Mouse (Mus musculus) kidney, postnatal 14 days (tissue): ENCODE results near the gene Ints5.
"Not testable (repeated sequence)": the region's sequence is repeated elsewhere in the genome, so short reads cannot be mapped to it uniquely, and the experiment has no call there.

Experiments
- DNase-seq: peaks from one replicate; pipeline ENCODE4 v3.0.0; 2022; ENCODE audit warnings: mixed read lengths

The Ints5 gene

DNA sequence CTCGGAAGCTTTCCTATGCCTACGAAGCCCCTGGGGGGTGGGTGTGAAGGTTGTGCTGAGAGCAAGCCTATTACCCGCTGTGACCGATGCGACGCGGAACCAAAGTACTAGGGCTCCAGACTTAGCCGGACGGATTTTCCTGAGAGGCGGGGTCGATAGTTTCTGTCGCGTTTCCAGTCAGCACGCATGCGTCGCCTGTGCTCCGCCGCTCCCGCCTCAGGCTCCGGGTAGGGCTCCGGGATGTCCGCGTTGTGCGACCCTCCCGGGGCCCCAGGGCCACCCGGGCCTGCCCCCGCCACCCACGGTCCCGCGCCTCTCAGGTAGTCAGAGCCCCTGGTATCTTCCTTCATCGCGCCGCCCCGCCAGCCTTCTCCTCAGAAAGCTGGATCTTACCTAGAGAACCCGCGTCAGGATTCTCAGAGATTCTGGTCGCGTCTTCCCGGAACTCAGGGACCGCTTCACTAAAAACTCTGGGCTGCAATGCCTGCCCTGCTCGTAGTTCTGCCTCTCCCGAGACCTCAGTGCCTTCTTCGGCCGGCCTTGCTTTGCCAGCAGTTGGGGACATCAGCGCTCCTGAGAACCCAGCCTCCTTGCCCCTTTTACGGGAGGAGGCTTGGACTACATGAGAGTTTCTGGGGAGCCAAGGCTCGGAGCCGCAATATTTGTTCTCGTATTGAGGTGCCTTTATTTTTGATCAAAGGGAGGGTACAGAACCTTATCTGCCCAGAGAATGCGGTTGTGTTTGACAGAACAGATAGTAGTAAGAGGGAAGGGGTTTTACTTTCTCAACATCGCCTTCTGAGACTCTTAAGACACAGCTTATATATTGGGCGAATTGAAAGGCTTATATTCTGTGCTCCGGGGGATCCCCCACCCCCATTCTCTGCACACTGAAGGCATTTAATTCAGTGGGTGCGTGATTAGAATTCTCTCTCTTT lies at the start of gene Ints5:
Gene Ints5 (plus strand): TSS at position 177 of the 938 bp plus-strand sequence.
- peak; percentile 89 for DNase-seq

DNA sequence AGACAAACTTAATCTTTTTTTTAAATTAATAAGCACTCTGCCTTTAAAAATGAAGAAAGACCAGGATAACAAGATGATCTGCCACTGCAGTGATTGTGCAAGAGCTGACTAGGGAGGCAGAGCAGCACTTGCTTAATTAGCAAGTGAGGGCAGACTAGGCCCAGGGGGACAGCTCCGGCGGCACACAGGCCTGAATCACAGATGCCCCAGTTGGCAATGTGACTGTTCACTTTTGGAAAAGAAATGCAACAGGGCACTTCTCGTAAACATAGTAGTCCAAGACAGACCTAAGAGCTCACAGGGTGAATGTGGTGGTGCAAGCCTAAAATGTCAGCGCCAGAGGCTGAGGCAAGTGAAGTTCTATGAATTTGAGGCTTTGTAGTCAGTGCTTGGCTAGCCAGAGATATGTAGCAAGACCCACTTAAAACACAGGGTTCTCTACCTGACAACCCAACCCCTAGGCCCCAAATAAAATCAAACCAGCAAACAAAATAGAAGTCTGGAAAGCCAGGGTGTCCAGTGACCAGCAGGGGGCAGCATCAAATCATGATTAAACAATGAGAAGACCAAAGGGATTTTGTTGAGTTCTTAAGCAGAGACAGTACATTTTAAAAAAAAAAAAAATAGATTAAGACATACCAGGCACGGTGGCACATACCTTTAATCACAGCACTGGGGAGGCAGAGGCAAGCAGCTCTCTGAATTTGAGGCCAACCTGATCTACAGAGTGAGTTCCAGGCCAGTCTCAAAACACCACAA lies 48.3 kb upstream of the Ints5 start:
- peak; percentile 82 for DNase-seq

DNA sequence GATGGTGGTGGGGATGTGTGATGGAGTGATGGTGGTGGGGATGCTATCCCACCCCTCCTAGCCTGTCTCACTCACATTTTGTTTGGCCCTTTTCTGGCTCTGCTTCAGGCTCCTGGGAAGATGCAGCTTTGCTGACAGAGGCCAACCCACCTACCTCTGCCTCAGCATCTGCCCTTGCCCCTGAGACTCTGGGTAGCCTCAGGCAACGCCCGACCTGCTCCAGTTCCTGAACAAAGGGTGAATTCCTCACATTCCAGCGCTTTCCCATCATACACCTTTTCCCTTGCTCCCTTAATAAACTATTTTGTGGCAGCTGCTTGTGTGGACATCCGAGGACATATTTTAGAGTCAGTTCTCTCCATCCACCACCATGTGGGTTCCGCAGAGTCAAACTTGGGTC lies 44.4 kb upstream of the Ints5 start:
- DNase-seq = no peak

DNA sequence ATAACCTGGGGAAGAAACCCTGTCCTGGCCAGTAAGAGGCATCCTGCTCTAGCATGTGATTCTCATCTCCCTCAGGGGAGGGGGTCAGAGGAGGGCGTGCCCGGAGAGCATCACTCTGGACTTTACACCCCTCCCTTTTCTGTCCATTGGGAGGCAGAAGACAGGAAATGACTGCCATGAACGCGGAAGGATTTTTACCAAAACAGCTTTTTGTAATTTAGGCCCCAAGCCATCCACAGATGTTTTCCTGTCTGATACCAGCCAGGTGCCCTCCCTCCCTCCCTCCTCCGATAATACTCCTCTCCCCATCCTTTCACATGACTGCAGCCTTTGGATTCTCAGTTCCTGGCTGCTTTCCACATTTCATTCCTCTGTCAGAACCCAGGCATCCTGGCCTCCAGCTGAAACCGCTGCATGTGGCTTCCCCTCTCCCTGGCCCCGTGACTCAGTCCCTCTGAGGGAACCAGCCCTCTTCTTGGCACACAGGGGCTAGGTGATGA lies 42.4 kb upstream of the Ints5 start, which contains the start of gene Lrrn4cl:
Gene Lrrn4cl (plus strand): TSS at position 367 of the 500 bp plus-strand sequence.
- DNase-seq = no peak

DNA sequence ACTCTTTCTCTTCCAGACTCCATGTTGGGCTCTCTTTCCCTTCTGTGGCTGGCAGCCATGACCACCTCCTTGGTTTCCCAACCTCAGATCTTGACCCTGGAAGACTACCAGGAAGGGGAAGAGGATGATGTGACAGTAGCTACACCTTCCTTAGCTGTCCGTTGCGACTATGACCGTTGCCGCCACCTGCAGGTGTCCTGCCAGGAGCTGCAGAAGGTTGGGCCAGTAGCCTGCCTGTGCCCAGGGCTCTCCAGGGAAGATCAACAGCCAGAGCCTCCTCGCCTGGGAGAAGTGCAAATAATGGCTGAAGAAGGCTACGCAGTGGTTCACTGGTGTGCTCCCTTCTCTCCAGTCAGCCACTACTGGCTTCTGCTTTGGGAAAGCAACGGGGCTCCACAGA lies 41.2 kb upstream of the Ints5 start:
- no peak for DNase-seq

DNA sequence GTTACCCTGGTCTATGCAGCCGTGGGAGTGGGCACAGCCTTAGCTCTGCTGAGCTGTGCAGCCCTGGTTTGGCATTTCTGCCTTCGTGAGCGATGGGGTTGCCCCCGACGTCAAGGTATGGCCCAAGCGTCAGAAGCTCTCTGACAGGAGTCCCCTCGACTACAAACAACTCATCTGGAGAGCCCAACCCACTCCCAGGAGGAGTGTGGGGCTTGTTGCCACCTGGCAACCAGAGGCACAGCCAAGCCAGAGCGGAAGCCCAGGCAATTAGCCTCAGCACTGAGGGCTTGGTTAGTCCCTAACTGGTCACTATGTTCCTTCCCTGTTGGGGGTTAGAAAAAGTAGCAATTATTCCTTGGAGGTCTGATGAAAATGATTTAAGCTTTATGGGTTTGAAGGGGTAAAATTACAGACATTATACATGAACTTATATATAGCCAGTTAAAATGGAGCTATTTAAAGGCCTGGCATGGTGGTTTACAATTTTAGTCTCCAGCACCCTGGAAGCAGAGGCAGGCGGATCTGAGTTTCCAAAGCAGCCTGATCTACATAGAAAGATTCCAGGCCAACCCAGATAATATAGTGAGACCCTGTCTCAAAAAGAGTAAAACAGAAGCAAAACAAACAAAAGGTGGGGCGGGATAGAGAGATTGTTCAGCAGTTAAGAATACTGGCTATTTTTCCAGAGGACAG lies 40.4 kb upstream of the Ints5 start:
- DNase-seq = no peak

DNA sequence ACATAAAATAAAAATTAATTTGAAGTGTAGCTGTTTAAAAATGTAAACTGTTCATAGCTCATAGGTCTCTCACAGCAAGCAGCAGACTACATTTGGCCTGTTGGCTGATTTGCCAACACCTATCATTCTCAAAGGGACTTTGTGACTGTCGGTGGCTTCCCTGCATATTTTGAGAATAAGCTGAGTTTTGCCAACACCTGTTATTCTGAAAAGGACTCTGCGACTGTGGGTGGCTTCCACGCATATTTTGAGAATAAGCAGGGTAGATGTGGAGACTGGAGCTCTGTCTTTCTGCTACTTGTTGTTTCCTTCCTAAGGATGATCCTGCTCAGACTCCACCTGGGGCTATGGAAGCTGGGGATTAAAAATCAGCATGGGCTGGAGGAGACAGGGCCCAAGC lies 39.7 kb upstream of the Ints5 start:
- no peak for DNase-seq

DNA sequence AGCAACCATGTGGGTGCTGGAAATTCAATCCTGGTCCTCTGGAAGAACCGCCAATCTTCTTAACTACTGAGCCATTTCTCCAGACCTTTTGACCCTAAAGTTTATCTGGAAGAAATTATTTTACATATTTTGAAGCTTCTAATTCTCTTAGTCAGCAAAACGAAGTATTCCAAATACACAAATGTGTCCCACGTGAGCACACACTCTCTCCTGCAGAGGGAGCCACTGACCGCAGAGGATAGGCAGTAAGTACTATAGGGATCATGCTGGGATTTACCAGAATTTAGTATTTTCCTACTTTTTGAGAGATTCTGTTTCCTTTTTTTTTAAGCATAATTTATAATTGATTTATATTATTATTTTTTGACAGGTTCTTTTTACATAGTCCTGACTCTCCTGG lies 35.1 kb upstream of the Ints5 start:
- peak; percentile 58 for DNase-seq

DNA sequence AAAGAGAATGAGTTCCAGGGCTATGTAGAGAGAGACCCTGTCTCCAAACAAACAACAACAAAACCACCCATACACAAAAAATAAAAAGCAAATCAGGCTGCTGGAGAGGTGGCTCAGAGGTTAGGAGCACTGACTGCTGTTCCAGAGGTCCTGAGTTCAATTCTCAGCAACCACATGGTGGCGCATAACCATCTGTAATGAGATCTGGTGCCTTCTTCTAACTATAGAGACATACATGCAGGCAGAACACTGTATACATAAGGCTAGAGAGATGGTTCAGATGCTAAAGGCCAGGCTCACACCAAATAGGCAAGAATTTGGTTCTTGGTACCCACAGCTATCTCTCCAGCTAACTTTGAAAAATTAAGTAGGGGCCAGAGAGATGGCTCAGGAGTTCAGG lies 33.8 kb upstream of the Ints5 start:
- DNase-seq = no peak

DNA sequence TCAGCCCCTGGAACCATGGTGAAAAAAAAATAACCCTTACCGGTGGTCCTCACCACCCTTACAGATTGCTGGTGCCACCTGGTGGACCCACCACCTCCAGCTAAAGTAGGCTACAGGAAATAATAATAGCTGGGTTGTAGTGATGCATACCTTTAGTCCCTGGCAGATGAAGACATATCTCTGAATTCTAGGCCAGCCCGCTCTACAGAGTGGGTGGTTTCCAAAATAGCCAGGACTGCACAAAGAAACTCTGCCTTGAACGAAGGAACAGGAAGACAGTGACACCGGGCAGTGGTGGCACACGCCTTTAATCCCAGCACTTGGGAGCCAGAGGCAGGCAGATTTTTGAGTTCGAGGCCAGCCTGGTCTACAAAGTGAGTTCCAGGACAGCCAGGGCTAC lies 28.5 kb upstream of the Ints5 start:
- DNase-seq = no peak

DNA sequence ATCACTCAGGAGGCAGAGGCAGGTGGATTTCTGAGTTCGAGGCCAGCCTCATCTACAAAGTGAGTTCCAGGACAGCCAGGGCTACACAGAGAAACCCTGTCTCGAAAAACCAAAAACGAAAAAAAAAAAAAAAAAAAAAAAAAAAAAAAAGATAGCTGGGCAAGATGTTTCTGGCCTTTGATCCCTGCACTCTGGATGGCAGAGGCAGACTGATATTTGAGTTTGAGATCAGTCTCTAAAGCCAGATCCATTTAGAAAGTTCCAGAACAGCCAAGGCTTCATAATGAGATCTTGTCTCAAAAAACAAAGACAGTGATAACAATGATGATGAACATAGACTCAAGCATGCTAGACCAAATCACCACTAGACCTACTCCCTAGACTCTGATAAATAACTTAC lies 22.4 kb upstream of the Ints5 start:
- DNase-seq = not testable (repeated sequence)

DNA sequence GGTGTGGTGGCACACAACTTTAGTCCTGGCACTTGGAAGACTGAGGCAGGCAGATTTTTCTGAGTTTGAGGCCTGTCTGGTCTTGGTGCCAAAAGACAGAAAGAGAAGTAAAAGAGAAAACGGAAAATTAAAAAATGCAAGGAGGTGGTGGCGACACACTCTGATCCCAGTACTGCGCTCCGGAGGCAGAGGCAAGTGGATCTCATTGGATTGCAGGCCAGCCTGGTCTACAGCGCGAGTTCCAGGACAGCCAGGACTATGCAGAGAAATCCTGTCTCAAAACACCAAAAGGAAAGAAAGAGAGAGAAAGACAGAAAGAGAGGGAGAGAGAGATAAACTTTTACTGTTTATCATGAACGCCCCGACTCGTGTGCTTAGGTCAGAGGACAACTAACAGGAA lies 22.0 kb upstream of the Ints5 start:
- DNase-seq = no peak

DNA sequence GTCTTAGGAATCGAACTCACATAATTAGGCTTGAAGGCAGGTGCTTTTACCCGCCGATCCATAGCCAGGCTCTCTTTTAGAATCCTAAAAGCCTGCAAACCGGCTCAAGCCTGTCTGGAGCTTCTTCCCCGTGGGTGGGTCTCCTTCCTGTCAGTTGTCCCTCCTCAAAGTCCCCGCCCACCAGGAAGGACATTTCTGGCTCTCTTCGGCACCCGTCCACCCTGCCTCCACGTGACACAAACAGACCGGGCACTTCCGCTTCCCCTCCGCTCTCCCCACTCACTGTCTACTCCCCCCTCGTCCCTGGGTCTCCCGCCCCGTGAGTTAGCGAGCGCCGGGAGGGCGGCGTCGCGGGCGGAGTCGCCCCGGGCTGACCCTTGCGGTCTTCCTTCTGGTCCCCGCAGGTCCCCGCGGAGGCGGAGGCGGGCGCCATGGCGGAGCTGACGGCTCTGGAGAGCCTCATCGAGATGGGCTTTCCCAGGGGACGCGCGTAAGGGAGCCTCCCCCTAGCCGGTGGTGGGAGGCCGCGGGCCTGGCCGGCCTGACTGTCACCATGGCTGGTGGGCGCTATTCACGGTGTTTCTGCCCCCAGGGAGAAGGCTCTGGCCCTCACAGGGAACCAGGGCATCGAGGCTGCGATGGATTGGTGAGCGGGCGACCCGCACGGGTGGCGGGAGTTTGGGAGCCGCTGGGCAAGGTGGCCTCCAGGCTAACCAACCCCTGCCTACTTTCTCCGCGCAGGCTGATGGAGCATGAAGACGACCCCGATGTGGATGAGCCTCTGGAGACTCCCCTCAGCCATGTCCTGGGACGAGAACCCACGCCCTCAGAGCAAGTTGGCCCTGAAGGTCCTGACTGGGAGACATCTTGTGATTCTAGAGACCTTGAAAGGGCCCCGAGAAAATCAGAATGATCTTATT lies 21.3 kb upstream of the Ints5 start, which contains the start of gene Ubxn1:
Gene Ubxn1 (plus strand): TSS at position 230 of the 920 bp plus-strand sequence.
- peak; percentile 98 for DNase-seq

DNA sequence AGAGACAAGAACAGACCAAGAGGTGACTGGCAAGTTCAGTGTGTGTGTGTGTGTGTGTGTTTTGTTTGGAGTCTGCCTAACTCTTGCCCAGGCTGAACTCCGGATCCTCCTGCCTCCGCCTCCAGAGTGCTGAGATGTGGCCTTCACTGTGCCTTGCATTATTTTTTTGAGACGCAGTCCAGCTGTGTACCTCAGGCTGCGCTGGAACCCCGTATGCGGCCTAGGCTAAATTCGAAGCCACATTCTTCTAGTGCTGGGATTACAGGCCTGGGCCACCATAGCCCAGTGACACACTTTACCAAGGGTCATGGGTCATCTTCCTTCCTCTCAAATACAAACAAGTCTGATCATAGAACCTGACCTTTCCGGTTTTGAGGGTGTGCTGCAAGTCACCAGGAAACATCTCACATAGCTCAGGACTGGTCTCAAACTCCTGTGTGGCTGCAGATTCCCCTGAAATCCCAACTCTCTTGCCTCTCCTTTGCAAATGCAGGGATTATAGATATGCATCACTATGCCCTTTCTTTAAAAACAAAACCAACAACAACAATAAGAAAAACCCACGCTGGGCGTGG lies 20.5 kb upstream of the Ints5 start:
- DNase-seq = peak; percentile 19

DNA sequence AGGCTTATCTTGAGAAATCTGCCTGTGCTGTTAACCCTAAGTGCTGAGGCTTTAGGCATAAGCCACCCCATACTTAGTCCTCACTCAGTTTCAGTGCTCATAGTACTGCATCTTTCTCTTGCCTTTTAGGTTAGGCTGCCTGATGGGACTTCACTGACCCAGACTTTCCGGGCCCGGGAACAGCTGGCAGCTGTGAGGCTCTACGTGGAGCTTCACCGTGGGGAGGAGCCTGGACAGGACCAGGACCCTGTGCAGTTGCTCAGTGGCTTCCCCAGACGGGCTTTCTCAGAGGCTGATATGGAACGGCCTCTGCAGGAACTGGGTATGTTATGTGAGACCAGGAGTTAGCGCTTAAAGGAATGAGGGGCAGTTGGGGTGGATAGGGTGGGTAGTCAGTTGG lies 17.8 kb upstream of the Ints5 start:
- no peak for DNase-seq

DNA sequence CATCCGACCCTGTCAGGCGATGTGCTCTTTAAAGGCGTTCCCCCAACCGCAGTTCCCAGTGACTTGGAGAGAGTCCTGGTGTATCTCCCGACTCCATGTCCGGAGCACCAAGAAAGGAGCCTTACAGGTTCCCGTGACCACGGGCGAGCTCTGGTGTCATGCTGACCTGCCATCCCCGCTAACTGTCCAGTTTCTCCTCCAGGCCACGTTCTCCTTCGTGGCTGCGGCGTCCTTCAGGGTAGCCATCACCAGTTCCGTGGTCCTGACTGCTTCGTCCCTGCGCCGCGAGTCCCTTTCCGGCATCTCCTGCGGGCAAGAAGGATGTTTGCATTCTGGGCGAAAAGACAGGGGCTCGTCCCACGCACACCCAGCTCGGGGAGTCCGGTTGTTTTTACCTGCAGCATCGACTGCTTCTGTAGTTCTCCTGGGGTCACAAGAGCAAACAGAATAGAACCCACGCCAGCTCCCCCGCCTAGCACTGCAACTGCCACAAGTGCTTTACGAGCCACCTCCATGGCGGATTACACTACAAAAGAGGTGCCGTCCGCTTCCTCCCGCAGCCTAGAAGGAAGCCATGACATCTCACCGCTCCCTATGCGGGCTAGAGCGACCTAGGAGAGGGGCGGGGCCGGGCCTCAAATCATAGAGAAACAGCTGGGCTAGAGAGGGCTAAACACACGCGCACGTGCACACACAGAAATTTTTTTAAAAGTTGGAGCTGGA lies 12.3 kb upstream of the Ints5 start, which contains the start of gene Uqcc3:
Gene Uqcc3 (minus strand): TSS at position 613 of the 723 bp plus-strand sequence.
- peak; percentile 94 for DNase-seq

DNA sequence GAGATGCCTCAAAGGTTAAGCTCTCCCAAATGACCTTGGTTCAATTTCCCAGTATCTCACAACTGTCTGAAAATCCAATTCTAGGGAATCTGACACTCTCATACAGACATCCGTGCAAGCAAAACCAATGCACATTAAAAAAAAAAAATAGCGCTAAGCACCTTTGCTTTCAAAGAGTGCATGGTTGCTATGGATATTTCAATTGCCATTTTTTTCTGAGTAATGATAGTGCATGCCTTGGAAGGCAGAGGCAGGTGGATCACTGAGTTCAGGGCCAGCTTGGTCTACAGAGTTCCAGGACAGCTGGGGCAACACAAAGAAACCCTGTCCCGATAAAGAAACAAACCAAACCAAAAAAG lies 11.8 kb upstream of the Ints5 start:
- DNase-seq = no peak

DNA sequence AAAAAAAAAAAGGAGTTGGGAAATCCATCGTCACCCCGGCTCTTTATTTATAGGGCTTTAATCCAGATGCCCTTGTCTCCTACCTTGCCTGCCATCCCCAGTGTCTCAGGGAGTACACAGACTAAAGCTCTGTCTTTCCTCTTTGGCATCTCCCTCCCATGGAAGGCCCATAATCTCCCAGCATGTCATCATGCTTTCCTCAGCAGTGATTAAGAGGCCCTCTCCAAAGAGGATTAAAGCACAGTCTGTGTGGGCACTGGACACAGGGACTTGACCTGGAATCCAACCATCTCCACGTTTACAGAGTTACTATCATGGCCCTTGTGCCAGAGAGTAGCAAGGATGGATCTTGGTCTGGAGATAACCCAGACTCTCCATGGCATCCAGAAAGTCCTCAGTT lies 9.2 kb upstream of the Ints5 start, which contains the start of the genes Lbhd1 and Gm49403:
Gene Lbhd1 (plus strand): TSS at position 117 of the 400 bp plus-strand sequence.
Gene Gm49403 (plus strand): TSS at position 315 of the 400 bp plus-strand sequence.
- no peak for DNase-seq

DNA sequence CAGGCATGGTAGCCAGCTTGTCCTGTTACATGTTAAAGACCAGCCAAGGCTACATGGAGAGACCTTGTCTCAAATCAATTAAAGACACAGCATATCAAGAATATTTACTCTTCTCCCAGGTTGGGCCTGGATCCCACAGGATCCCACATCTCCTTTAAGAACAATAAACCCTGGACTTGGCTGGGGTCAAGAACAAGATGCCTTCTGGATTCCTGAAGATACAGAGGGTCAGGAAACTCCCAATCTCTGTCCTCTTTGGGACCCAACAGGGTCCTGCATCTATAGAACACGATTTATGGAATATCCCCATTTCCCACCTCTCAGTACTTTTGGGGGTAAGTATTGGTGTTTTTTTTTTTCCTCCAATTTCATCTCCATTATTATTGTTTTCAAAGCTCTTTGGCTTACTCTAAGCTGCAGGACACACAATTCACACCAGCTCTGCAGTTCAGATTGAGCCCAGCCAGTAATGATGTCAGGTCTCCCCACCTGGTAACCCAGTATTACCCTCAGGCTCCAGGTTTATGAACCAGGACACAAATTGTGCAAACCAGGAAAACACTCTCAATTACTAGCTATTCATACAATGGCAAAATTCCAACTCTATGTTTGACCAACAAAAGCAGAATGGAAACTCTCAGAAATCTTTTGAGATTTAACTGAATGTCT lies 5.8 kb upstream of the Ints5 start:
- no peak for DNase-seq
